8 mouse cellular contexts compared by ENCODE assay signal in the genomic region with DNA sequence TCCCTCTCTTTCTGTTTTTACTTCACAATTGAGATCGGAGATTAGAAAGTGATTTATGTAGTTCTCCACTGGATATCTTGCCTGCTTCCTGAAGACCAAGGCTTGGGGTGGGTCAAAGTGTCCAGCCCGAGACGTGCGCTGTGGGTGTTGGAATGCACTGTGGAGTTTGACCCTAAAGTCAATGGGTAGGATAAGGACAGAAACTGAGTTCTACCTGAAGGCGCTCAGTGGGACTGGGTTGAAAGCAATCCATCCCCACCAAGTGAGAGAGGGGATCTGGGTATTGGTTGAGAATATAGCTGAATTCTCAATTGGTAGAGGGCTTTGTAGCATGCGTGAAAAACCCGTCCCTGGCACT. TPM values are rescaled to one million over a fixed set of nuclear protein-coding genes. Genes with fewer than 3 reads are reported as not detected.
DNase-seq lines count a peak whose midpoint lies in the region; ATAC-seq lines count a peak whose summit lies in the region.

No protein-coding gene starts in this region.

- H3K4me1 ChIP-seq in megakaryocyte, embryonic 14.5 days, result peaks cover 43% of the 10 kb centered on the region
- peaks cover 20% of the 10 kb centered on the region for H3K4me1 ChIP-seq in hindbrain, embryonic 12.5 days
- H3K4me1 ChIP-seq in limb, embryonic 15.5 days, result peaks cover 18% of the 10 kb centered on the region; the same call in 1 of the 2 replicates
- H3K4me1 ChIP-seq in stomach, embryonic 16.5 days (ENCODE audit: control insufficient read depth, insufficient read depth, low read length), result peaks cover 11% of the 10 kb centered on the region

- H3K9ac ChIP-seq in hindbrain, embryonic 12.5 days, result no peak overlapping the region; the same call in 1 of the 2 replicates
- H3K9ac ChIP-seq in limb, embryonic 15.5 days, result no peak overlapping the region
- peak overlapping the region; percentile 73 for H3K9ac ChIP-seq in stomach, embryonic 16.5 days (ENCODE audit: low read length)

- WGBS in hindbrain, embryonic 12.5 days, result 58% methylated on average over 7 of the region's 7 CpGs
- 52% methylated on average over 7 of the region's 7 CpGs for WGBS in limb, embryonic 15.5 days
- 35% methylated on average over 7 of the region's 7 CpGs for WGBS in stomach, embryonic 16.5 days

- no peaks in the 10 kb centered on the region for H3K36me3 ChIP-seq in megakaryocyte, embryonic 14.5 days (replicated peaks; ENCODE audit: low read length)
- H3K36me3 ChIP-seq in hindbrain, embryonic 12.5 days, result no peaks in the 10 kb centered on the region
- no peaks in the 10 kb centered on the region for H3K36me3 ChIP-seq in limb, embryonic 15.5 days
- H3K36me3 ChIP-seq in stomach, embryonic 16.5 days (ENCODE audit: control insufficient read depth, insufficient read depth, low read length), result no peaks in the 10 kb centered on the region

- H3K9me3 ChIP-seq in megakaryocyte, embryonic 14.5 days, result no peaks in the 10 kb centered on the region
- H3K9me3 ChIP-seq in hindbrain, embryonic 12.5 days (replicated peaks), result no peaks in the 10 kb centered on the region
- H3K9me3 ChIP-seq in limb, embryonic 15.5 days, result no peaks in the 10 kb centered on the region
- no peaks in the 10 kb centered on the region for H3K9me3 ChIP-seq in stomach, embryonic 16.5 days (replicated peaks; ENCODE audit: control insufficient read depth, low read length)

- ATAC-seq in megakaryocyte, adult 5-6 weeks (ENCODE audit: poor library complexity, severe bottlenecking), result no peak
- peak; percentile 24; the same call in 1 of the 2 replicates for ATAC-seq in hindbrain, embryonic 12.5 days (ENCODE audit: low FRiP score)
- no peak for ATAC-seq in limb, embryonic 15.5 days (ENCODE audit: insufficient number of reproducible peaks, low FRiP score, low TSS enrichment, low read depth)
- ATAC-seq in stomach, embryonic 16.5 days (ENCODE audit: insufficient read depth, low FRiP score), result no peak
- no peak for ATAC-seq in erythroid progenitor cell, adult 5-6 weeks (replicated peaks; ENCODE audit: low FRiP score, poor library complexity, severe bottlenecking)

- no peak overlapping the region for H3K27ac ChIP-seq in hindbrain, embryonic 12.5 days
- H3K27ac ChIP-seq in limb, embryonic 15.5 days, result no peak overlapping the region
- H3K27ac ChIP-seq in stomach, embryonic 16.5 days (ENCODE audit: low read length), result no peak overlapping the region

- H3K27me3 ChIP-seq in megakaryocyte, embryonic 14.5 days (replicated peaks), result peaks cover 30% of the 10 kb centered on the region
- no peaks in the 10 kb centered on the region for H3K27me3 ChIP-seq in hindbrain, embryonic 12.5 days
- no peaks in the 10 kb centered on the region for H3K27me3 ChIP-seq in limb, embryonic 15.5 days
- H3K27me3 ChIP-seq in stomach, embryonic 16.5 days (ENCODE audit: control insufficient read depth, insufficient read depth, low read length), result no peaks in the 10 kb centered on the region

- DNase-seq in retina, postnatal 1 day, result no peak
- DNase-seq in frontal cortex, postnatal 36 days (ENCODE audit: low spot score in 2 of 2), result no peak

- peak overlapping the region; percentile 62 for H3K4me2 ChIP-seq in hindbrain, embryonic 12.5 days (replicated peaks)
- peak overlapping the region; percentile 53 for H3K4me2 ChIP-seq in limb, embryonic 15.5 days
- peak overlapping the region; percentile 78 for H3K4me2 ChIP-seq in stomach, embryonic 16.5 days (ENCODE audit: low read depth, low read length)

- peak overlapping the region; percentile 93 for H3K4me3 ChIP-seq in megakaryocyte, embryonic 14.5 days (replicated peaks)
- peak overlapping the region; percentile 32; the same call in 1 of the 2 replicates for H3K4me3 ChIP-seq in hindbrain, embryonic 12.5 days
- no peak overlapping the region for H3K4me3 ChIP-seq in limb, embryonic 15.5 days
- H3K4me3 ChIP-seq in stomach, embryonic 16.5 days (replicated peaks; ENCODE audit: low read length), result peak overlapping the region; percentile 46

RNA-seq across cellular contexts. Expression of gene Gnai2, which starts 10.0 kb away (rescaled TPM):
- 1,319 and 1,886 TPM in 2 replicates for polyA plus RNA-seq in megakaryocyte, embryonic 14.5 days (2012; ENCODE audit: insufficient read depth, low replicate concordance)
- total RNA-seq in megakaryocyte, adult 5-6 weeks (2015), result 749 and 768 TPM in 2 replicates
- total RNA-seq in megakaryocyte, adult 5-6 weeks (2017), result 859 and 871 TPM in 2 replicates
- 516 and 531 TPM in 2 replicates for polyA plus RNA-seq in hindbrain, embryonic 12.5 days (2016; fragmentation: Nextera tagmentation; extraction: Ambion mirVana)
- 385 and 394 TPM in 2 replicates for polyA plus RNA-seq in limb, embryonic 15.5 days (2015; fragmentation: Nextera tagmentation; extraction: Ambion mirVana)
- 308 and 311 TPM in 2 replicates for polyA plus RNA-seq in stomach, embryonic 16.5 days (2015; fragmentation: Nextera tagmentation; extraction: Ambion mirVana)
- total RNA-seq in erythroid progenitor cell, adult 5-6 weeks (2015; ENCODE audit: low replicate concordance), result 382 and 420 TPM in 2 replicates
- total RNA-seq in erythroid progenitor cell, adult 5-6 weeks (2017; ENCODE audit: low replicate concordance), result 334 and 357 TPM in 2 replicates

RNA-seq across cellular contexts. Expression of gene Slc38a3, which starts 24.2 kb away (rescaled TPM):
- not detected in 2 replicates for polyA plus RNA-seq in megakaryocyte, embryonic 14.5 days (2012; ENCODE audit: insufficient read depth, low replicate concordance)
- total RNA-seq in megakaryocyte, adult 5-6 weeks (2015), result not detected in 2 replicates
- total RNA-seq in megakaryocyte, adult 5-6 weeks (2017), result not detected in 2 replicates
- 12.5 and 12.9 TPM in 2 replicates for polyA plus RNA-seq in hindbrain, embryonic 12.5 days (2016; fragmentation: Nextera tagmentation; extraction: Ambion mirVana)
- 5.0 and 5.1 TPM in 2 replicates for polyA plus RNA-seq in limb, embryonic 15.5 days (2015; fragmentation: Nextera tagmentation; extraction: Ambion mirVana)
- polyA plus RNA-seq in stomach, embryonic 16.5 days (2015; fragmentation: Nextera tagmentation; extraction: Ambion mirVana), result 13.0 and 15.1 TPM in 2 replicates
- not detected in 2 replicates for total RNA-seq in erythroid progenitor cell, adult 5-6 weeks (2015; ENCODE audit: low replicate concordance)
- total RNA-seq in erythroid progenitor cell, adult 5-6 weeks (2017; ENCODE audit: low replicate concordance), result not detected in 2 replicates

RNA-seq across cellular contexts. Expression of gene Gnat1, which starts 34.4 kb away (rescaled TPM):
- polyA plus RNA-seq in megakaryocyte, embryonic 14.5 days (2012; ENCODE audit: insufficient read depth, low replicate concordance), result not detected in 2 replicates
- total RNA-seq in megakaryocyte, adult 5-6 weeks (2015), result not detected in 2 replicates
- not detected in 2 replicates for total RNA-seq in megakaryocyte, adult 5-6 weeks (2017)
- polyA plus RNA-seq in hindbrain, embryonic 12.5 days (2016; fragmentation: Nextera tagmentation; extraction: Ambion mirVana), result 1.4 and 2.6 TPM in 2 replicates
- 2.8 TPM in 2 replicates for polyA plus RNA-seq in limb, embryonic 15.5 days (2015; fragmentation: Nextera tagmentation; extraction: Ambion mirVana)
- 0.42 and 2.0 TPM in 2 replicates for polyA plus RNA-seq in stomach, embryonic 16.5 days (2015; fragmentation: Nextera tagmentation; extraction: Ambion mirVana)
- total RNA-seq in erythroid progenitor cell, adult 5-6 weeks (2015; ENCODE audit: low replicate concordance), result not detected in 2 replicates
- total RNA-seq in erythroid progenitor cell, adult 5-6 weeks (2017; ENCODE audit: low replicate concordance), result 1.9 TPM in 1 of 2 replicates, not detected in the other

RNA-seq across cellular contexts. Expression of gene Sema3b, which starts 36.1 kb away (rescaled TPM):
- not detected in 2 replicates for polyA plus RNA-seq in megakaryocyte, embryonic 14.5 days (2012; ENCODE audit: insufficient read depth, low replicate concordance)
- not detected in 2 replicates for total RNA-seq in megakaryocyte, adult 5-6 weeks (2015)
- 0.08 TPM in 1 of 2 replicates, not detected in the other for total RNA-seq in megakaryocyte, adult 5-6 weeks (2017)
- 5.1 TPM in 2 replicates for polyA plus RNA-seq in hindbrain, embryonic 12.5 days (2016; fragmentation: Nextera tagmentation; extraction: Ambion mirVana)
- 13.6 and 23.6 TPM in 2 replicates for polyA plus RNA-seq in limb, embryonic 15.5 days (2015; fragmentation: Nextera tagmentation; extraction: Ambion mirVana)
- 14.9 and 16.3 TPM in 2 replicates for polyA plus RNA-seq in stomach, embryonic 16.5 days (2015; fragmentation: Nextera tagmentation; extraction: Ambion mirVana)
- total RNA-seq in erythroid progenitor cell, adult 5-6 weeks (2015; ENCODE audit: low replicate concordance), result not detected in 2 replicates
- not detected in 2 replicates for total RNA-seq in erythroid progenitor cell, adult 5-6 weeks (2017; ENCODE audit: low replicate concordance)

RNA-seq across cellular contexts. Expression of gene Ifrd2, which starts 57.7 kb away (rescaled TPM):
- 32.1 and 34.9 TPM in 2 replicates for polyA plus RNA-seq in megakaryocyte, embryonic 14.5 days (2012; ENCODE audit: insufficient read depth, low replicate concordance)
- total RNA-seq in megakaryocyte, adult 5-6 weeks (2015), result 6.8 and 11.1 TPM in 2 replicates
- 8.7 and 9.9 TPM in 2 replicates for total RNA-seq in megakaryocyte, adult 5-6 weeks (2017)
- polyA plus RNA-seq in hindbrain, embryonic 12.5 days (2016; fragmentation: Nextera tagmentation; extraction: Ambion mirVana), result 19.5 and 21.9 TPM in 2 replicates
- 45.9 and 58.8 TPM in 2 replicates for polyA plus RNA-seq in limb, embryonic 15.5 days (2015; fragmentation: Nextera tagmentation; extraction: Ambion mirVana)
- polyA plus RNA-seq in stomach, embryonic 16.5 days (2015; fragmentation: Nextera tagmentation; extraction: Ambion mirVana), result 62.0 and 77.7 TPM in 2 replicates
- total RNA-seq in erythroid progenitor cell, adult 5-6 weeks (2015; ENCODE audit: low replicate concordance), result 206 and 249 TPM in 2 replicates
- 122 and 166 TPM in 2 replicates for total RNA-seq in erythroid progenitor cell, adult 5-6 weeks (2017; ENCODE audit: low replicate concordance)
